Mouse (Mus musculus) kidney, adult 11 months (tissue): Measurements from ENCODE around the gene Frmd4a.

Experiments
- DNase-seq: peaks from one replicate; pipeline ENCODE4 v3.0.0; 2022

Frmd4a gene

DNA sequence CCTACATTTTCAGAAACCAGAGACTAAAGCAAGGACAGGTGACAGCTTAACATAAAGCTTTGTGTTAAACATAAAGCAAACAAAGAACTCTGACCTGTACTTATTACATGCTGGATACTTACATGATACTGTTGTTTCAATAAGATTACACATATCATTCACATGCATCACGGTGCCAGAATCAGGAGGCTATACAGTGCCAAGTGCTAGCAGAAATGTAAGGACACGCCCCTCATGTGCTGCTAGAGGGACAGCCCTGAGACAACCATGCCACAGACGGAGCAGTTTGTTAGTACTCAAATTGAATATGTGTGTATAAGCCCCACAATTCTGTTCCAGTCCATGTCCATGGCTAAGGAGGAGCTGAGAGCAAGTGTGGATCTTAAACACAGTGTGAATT lies 620.7 kb downstream of the Frmd4a start:
- DNase-seq: no peak

DNA sequence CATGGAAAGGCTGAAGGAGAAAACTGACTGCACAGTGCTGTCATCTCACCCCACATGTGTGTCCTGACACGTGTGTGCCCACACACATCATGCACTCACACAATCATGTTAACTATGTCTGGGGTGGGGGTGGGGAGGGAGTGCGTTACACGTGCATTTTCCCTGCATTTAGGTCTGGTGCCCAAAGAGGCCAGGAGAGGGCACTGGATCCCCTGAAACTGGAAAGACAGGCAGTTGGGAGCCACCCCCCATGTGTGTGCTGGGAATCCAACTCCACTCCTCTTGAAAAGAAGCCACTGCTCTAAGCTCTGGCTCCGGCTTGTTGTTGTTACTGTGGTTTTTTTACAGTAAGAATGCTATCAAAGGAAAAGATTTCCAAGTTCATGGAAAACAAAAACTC lies 627.5 kb downstream of the Frmd4a start:
- no peak for DNase-seq

DNA sequence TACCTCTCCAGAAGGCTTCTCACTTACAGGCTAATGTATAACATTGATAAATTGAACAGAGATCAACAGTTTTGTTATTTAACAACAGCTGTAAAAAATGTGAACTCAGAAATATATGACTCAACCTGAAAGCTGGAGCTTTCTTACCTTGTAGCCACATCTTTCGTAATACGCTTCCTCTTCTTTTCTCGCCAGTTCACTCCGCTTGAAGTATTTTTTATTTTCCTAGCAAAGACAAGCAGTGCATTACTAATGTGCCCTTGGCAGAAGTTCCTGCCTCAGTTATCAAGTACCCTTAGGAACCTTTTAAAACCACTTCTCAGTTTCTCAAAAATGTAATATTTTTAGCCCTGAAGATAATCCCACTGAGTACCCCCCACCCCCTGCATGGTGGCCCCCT lies 630.6 kb downstream of the Frmd4a start:
- no peak for DNase-seq

DNA sequence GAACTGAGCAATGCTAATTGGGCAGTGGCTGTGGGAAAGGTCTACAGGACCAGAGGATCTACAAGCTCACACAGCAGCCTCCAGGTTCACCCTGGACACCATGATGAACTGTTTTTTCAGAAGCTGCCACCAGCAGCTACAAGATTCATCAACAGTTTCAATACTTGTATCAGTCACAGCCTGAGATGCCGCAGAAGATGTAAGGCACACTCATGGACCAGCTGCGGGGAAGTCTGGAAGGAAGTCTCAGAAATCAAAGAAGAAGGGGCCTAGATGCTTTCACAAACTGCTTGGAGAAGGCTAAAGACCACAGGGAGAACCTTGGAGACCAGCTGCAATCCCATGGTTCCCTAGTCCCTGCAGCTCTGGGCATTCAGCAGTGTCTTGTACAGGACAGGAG lies 632.1 kb downstream of the Frmd4a start:
- no peak for DNase-seq

DNA sequence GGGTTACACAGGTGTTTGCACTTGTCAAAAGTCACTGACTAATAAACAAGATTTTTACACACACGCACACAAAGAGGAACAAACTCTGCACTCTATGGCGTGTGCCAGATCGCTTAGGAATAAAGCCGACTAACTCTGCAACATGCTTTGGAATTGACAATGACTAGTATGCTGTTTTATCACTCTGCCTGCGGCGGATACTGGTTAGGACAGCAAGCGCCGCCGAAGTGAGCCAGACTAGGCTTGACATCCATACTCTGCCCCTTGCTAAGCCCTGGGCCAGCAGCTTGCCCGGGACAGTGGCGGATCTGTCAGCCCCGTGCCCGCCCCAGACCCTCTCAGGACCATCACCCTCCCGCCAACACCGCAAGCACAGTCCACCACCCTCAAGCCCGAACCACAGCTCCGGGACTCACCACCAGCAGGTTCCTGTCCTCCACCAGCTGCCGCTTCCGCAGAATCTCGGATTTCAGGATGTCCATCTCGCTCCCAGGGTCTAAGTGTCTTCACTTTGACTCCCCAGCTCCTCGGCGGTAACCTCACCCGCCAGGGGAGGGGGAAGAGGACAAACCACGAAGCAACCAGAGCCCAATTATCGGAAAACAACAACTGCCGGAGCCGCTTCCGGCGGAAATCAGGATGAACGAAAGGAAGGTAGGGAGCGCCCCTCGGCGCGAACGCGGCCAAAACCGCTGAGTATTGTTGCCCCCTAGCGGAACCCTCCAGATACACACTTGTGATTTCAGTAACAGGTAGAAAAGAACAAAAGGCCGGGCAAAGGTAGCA lies 634.2 kb downstream of the Frmd4a start, which contains the start of gene Prpf18:
Gene Prpf18, minus strand, starts transcription at position 614 of the 786 bp plus-strand sequence.
- DNase-seq: peak; percentile 82

DNA sequence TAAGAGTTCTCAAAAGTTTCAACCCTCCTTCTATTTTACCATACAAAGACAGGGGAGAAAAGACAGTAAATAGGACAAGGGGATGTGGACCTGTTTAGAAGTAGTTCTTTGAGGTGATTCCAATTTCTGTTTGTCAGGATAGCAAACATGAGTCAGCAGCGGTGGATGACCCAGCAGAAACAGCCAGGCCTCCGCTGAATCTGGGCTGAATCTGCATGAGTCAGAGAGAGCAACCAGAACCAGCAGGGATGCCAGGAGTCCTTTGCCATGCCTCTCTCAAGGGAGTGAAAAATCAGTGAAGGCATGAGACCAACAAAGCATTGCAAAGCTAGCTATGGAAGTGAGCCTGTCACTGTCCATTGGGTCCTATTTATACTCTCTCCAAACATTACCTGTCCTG lies 643.2 kb downstream of the Frmd4a start:
- no peak for DNase-seq
